In the genomic region with DNA sequence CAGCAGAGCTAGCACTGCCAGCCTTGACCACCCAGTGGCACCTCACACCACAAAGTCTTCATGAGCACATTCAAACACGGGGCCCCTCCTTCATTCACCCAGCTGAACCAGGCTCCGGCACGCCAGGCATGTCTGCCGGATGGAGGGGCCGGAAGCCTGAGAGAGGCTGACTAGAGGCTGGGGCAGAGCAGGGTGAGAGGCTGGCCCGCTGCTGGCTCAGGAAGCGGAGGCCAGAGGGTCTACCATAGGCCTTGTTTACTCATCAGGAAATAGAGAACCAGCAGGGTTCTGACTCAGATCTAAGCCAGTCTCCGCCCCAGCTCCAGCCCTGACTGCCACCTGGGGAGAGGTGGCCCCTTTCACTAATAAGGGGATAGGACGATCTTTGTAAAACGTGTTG, we compare ENCODE assay signal across 8 mouse cellular contexts. TPM values are rescaled to one million over a fixed set of nuclear protein-coding genes. Genes with fewer than 3 reads are reported as not detected.
A peak's percentile ranks its signal among the peaks of the same experiment; 100 is the strongest.
DNase-seq lines count a peak whose midpoint lies in the region; ATAC-seq lines count a peak whose summit lies in the region.

No protein-coding gene starts in this region.

- no peaks in the 10 kb centered on the region for H3K9me3 ChIP-seq in heart, embryonic 14.5 days (ENCODE audit: control insufficient read depth, low read length)
- H3K9me3 ChIP-seq in kidney, embryonic 15.5 days (replicated peaks): no peaks in the 10 kb centered on the region

- no peaks in the 10 kb centered on the region; the same call in 1 of the 2 replicates for H3K27me3 ChIP-seq in heart, embryonic 14.5 days (ENCODE audit: control insufficient read depth, insufficient read depth, low read length)
- H3K27me3 ChIP-seq in kidney, embryonic 15.5 days: no peaks in the 10 kb centered on the region

- H3K4me2 ChIP-seq in heart, embryonic 14.5 days (ENCODE audit: low read length): peak overlapping the region; percentile 60
- H3K4me2 ChIP-seq in kidney, embryonic 15.5 days: peak overlapping the region; percentile 67

- 16% methylated on average over 10 of the region's 10 CpGs for WGBS in heart, embryonic 14.5 days
- WGBS in kidney, embryonic 15.5 days: 20% methylated on average over 10 of the region's 10 CpGs

- H3K36me3 ChIP-seq in heart, embryonic 14.5 days (ENCODE audit: control insufficient read depth, insufficient read depth, low read length): no peaks in the 10 kb centered on the region; the same call in 1 of the 2 replicates
- H3K36me3 ChIP-seq in kidney, embryonic 15.5 days: peaks cover 4% of the 10 kb centered on the region; the same call in 1 of the 2 replicates

- H3K9ac ChIP-seq in heart, embryonic 14.5 days (ENCODE audit: low read length): peak overlapping the region; percentile 44
- no peak overlapping the region for H3K9ac ChIP-seq in kidney, embryonic 15.5 days

- H3K27ac ChIP-seq in brown adipose tissue, adult 24 weeks (replicated peaks; ENCODE audit: low read depth, low read length): peak overlapping the region; percentile 88
- H3K27ac ChIP-seq in heart, embryonic 14.5 days (replicated peaks in 1 of 2; ENCODE audit: control insufficient read depth in 1 of 2, insufficient read depth in 1 of 2, low read depth in 2 of 2, low read length in 2 of 2): peak overlapping the region; percentile 84 to 87
- peak overlapping the region; percentile 95 for H3K27ac ChIP-seq in kidney, embryonic 15.5 days

- ATAC-seq in heart, embryonic 14.5 days (ENCODE audit: insufficient number of reproducible peaks, insufficient read depth, low FRiP score, low read depth): peak; percentile 41
- ATAC-seq in kidney, embryonic 15.5 days (replicated peaks; ENCODE audit: low FRiP score): peak; percentile 20; the same call in 1 of the 2 replicates
- no peak for ATAC-seq in frontal cortex, adult (ENCODE audit: low TSS enrichment)

- peaks cover 8% of the 10 kb centered on the region; the same call in 1 of the 2 replicates for H3K4me1 ChIP-seq in brown adipose tissue, adult 24 weeks (ENCODE audit: control insufficient read depth, insufficient read depth, insufficient read length, low read length)
- peaks cover 25 to 36% of the 10 kb centered on the region in 2 experiments for H3K4me1 ChIP-seq in heart, embryonic 14.5 days (ENCODE audit: control insufficient read depth in 2 of 2, insufficient read depth in 2 of 2, low read length in 2 of 2)
- H3K4me1 ChIP-seq in kidney, embryonic 15.5 days: peaks cover 80% of the 10 kb centered on the region

- peak overlapping the region; percentile 41 for H3K4me3 ChIP-seq in brown adipose tissue, adult 24 weeks (ENCODE audit: insufficient read depth, low read depth, low read length)
- peak overlapping the region; percentile 11 to 14; a peak in 3 of 4 replicates for H3K4me3 ChIP-seq in heart, embryonic 14.5 days (ENCODE audit: control insufficient read depth in 1 of 2, insufficient read depth in 1 of 2, low read depth in 1 of 2, low read length in 2 of 2)
- H3K4me3 ChIP-seq in kidney, embryonic 15.5 days (replicated peaks): peak overlapping the region; percentile 22

- peak; percentile 77 to 80 for DNase-seq in B cell, adult 2 months
- DNase-seq in lung, postnatal 14 days: peak; percentile 67
- DNase-seq in spleen, postnatal 4 days (ENCODE audit: low spot score in 2 of 2): peak; percentile 60 to 80
- no peak for DNase-seq in gastrocnemius, postnatal 4 days (ENCODE audit: low spot score in 2 of 2)

RNA-seq across cellular contexts. Expression of gene Lrrc71, which starts 16.7 kb away (rescaled TPM):
- 0.38 TPM in 1 of 2 replicates, not detected in the other for polyA plus RNA-seq in brown adipose tissue, adult 24 weeks (2012; ENCODE audit: insufficient read depth, insufficient read length, missing spikeins)
- polyA plus RNA-seq in heart, embryonic 14.5 days (2014; fragmentation: Nextera tagmentation; extraction: Ambion mirVana): 0.12 and 0.32 TPM in 2 replicates
- 0.66 and 0.84 TPM in 2 replicates for polyA plus RNA-seq in kidney, embryonic 15.5 days (2015; fragmentation: Nextera tagmentation; extraction: Ambion mirVana)
- under 1 TPM; 0.39 TPM for total RNA-seq in gastrocnemius, postnatal 4 days (2021)

RNA-seq across cellular contexts. Expression of gene Ntrk1, which starts 29.9 kb away (rescaled TPM):
- polyA plus RNA-seq in brown adipose tissue, adult 24 weeks (2012; ENCODE audit: insufficient read depth, insufficient read length, missing spikeins): not detected in 2 replicates
- polyA plus RNA-seq in heart, embryonic 14.5 days (2014; fragmentation: Nextera tagmentation; extraction: Ambion mirVana): 0.15 and 0.18 TPM in 2 replicates
- polyA plus RNA-seq in kidney, embryonic 15.5 days (2015; fragmentation: Nextera tagmentation; extraction: Ambion mirVana): 6.1 and 8.4 TPM in 2 replicates
- under 1 TPM; 0.10 to 0.13 TPM for total RNA-seq in gastrocnemius, postnatal 4 days (2021)

RNA-seq across cellular contexts. Expression of gene Insrr, which starts 31.7 kb away (rescaled TPM):
- not detected in 2 replicates for polyA plus RNA-seq in brown adipose tissue, adult 24 weeks (2012; ENCODE audit: insufficient read depth, insufficient read length, missing spikeins)
- 0.08 TPM in 1 of 2 replicates, not detected in the other for polyA plus RNA-seq in heart, embryonic 14.5 days (2014; fragmentation: Nextera tagmentation; extraction: Ambion mirVana)
- polyA plus RNA-seq in kidney, embryonic 15.5 days (2015; fragmentation: Nextera tagmentation; extraction: Ambion mirVana): 1.2 and 1.5 TPM in 2 replicates
- under 1 TPM; 0.15 to 0.18 TPM for total RNA-seq in gastrocnemius, postnatal 4 days (2021)

RNA-seq across cellular contexts. Expression of gene Pear1, which starts 59.0 kb away (rescaled TPM):
- 2.7 and 4.0 TPM in 2 replicates for polyA plus RNA-seq in brown adipose tissue, adult 24 weeks (2012; ENCODE audit: insufficient read depth, insufficient read length, missing spikeins)
- polyA plus RNA-seq in heart, embryonic 14.5 days (2014; fragmentation: Nextera tagmentation; extraction: Ambion mirVana): 16.2 and 17.0 TPM in 2 replicates
- polyA plus RNA-seq in kidney, embryonic 15.5 days (2015; fragmentation: Nextera tagmentation; extraction: Ambion mirVana): 40.8 and 51.0 TPM in 2 replicates
- total RNA-seq in gastrocnemius, postnatal 4 days (2021): 10 to 100 TPM; 20.8 to 26.2 TPM

Comparison
In these comparisons a context has a peak if more than half of its experiments do, and no peak if none do; other contexts are left out.
1. DNase-seq: peak in B cell, adult 2 months (2 of 2), lung, postnatal 14 days (single experiment) and spleen, postnatal 4 days (2 of 2); none in gastrocnemius, postnatal 4 days (0 of 2).
2. Peak in every context shown above with its lines, with median percentiles within 50 percentile points of each other: H3K27ac ChIP-seq and H3K4me3 ChIP-seq.